Mouse (Mus musculus): ENCODE data around the gene Slc25a17.

DNA sequence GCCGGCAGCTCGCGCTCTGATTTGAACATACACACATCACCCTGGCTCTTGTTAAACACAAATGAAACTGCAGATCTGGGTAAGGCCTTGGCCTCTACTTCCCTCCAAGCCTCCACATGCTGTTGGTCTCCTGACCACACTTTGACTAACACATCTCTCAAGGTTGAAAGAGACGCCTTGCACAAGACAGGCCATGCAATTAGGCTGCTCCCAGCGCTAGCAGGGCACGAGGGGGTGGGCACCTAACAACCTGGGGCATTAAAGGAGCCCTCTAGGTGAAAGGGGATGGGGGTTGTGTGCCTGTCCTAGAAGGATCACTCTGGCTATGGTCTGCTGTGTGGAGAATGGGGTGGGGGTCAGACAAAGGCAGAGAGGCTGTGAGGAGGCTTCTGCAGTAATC, 81.9 kb downstream of the Slc25a17 start:
- TF ChIP-seq CTCF (IDR thresholded peaks at IDR 0.05; ENCODE audit: low read depth, low read length) (no peak), POLR2AphosphoS5 (IDR thresholded peaks at IDR 0.05; ENCODE audit: insufficient replicate concordance, low read depth, low read length) (no peak), GATA1 (IDR thresholded peaks at IDR 0.05; ENCODE audit: borderline replicate concordance, low read length) (no peak), TAL1 (conservative IDR thresholded peaks at IDR 0.05; ENCODE audit: low read depth, low read length) (no peak)

Measured in G1E (cell line).